21 mouse cellular contexts compared by ENCODE assay signal in genomic region chr2:4547003-4547662, GRCm38 (mm10).
DNase-seq lines count a peak whose midpoint lies in the region; ATAC-seq lines count a peak whose summit lies in the region.
"Had no signal": no experiment of that assay in that cellular context is flagged by ENCODE, and none has a peak within 500 bp of the region (broad histone marks: within the 10 kb centered on the region; RNA-seq: fewer than 3 reads in every experiment).

No protein-coding gene starts in this region.

- H3K9ac ChIP-seq in embryonic facial prominence, embryonic 14.5 days (ENCODE audit: low read depth, low read length) = no peak overlapping the region
- H3K9ac ChIP-seq: liver, embryonic 13.5 days; neural tube, embryonic 15.5 days had no signal

- DNase-seq in brain, adult 2 months (ENCODE audit: low read depth, low spot score) = peak; percentile 45
- DNase-seq in embryonic facial prominence, embryonic 14.5 days (ENCODE audit: low spot score) = peak; percentile 79
- peak; percentile 39 to 61 for DNase-seq in kidney, adult 8-10 months
- DNase-seq in kidney, postnatal 36 days = peak; percentile 41 to 55
- DNase-seq in cerebellum, adult 11-12 months = no peak
- no peak for DNase-seq in ovary, postnatal 10 days (ENCODE audit: low spot score)
- DNase-seq: adrenal gland, postnatal 14 days; cerebellum, adult 9-10 months; gastrocnemius, postnatal 14 days; heart, postnatal 14 days; liver, embryonic 13.5 days; lung, postnatal 14 days; retina, postnatal 1 day had no signal

- WGBS in embryonic facial prominence, embryonic 14.5 days = 54% methylated on average over 5 of the region's 5 CpGs

- no peak overlapping the region for H3K4me2 ChIP-seq in embryonic facial prominence, embryonic 14.5 days (ENCODE audit: low read depth, low read length)
- H3K4me2 ChIP-seq: liver, embryonic 13.5 days; neural tube, embryonic 15.5 days had no signal

- peak; percentile 85 for ATAC-seq in embryonic facial prominence, embryonic 14.5 days (ENCODE audit: low read depth)
- ATAC-seq in megakaryocyte-erythroid progenitor cell, adult 5-6 weeks (replicated peaks; ENCODE audit: low FRiP score, low TSS enrichment, poor library complexity, severe bottlenecking) = no peak
- ATAC-seq: hindbrain, embryonic 16.5 days had no signal

- 0 out of 2 replicates have a peak, but pooled peaks cover 4% of the 10 kb centered on the region for H3K9me3 ChIP-seq in embryonic facial prominence, embryonic 14.5 days (ENCODE audit: control insufficient read depth, low read length)
- H3K9me3 ChIP-seq: heart, embryonic 10.5 days; liver, embryonic 13.5 days; neural tube, embryonic 15.5 days had no signal

- H3K4me3 ChIP-seq in embryonic facial prominence, embryonic 14.5 days (ENCODE audit: low read depth, low read length) = no peak overlapping the region
- H3K4me3 ChIP-seq: heart, embryonic 10.5 days; layer of hippocampus, adult 2 months; left cerebral cortex, adult 2 months; liver, embryonic 13.5 days; midbrain, embryonic 10.5 days; neural tube, embryonic 15.5 days had no signal

- peaks cover 6% of the 10 kb centered on the region; the same call in 1 of the 2 replicates for H3K4me1 ChIP-seq in embryonic facial prominence, embryonic 14.5 days (ENCODE audit: control insufficient read depth, insufficient read depth, low read length)

- H3K36me3 ChIP-seq in embryonic facial prominence, embryonic 14.5 days (ENCODE audit: control insufficient read depth, insufficient read depth, low read length) = peaks cover 37% of the 10 kb centered on the region
- H3K36me3 ChIP-seq: liver, embryonic 13.5 days had no signal

- no peak overlapping the region for H3K27ac ChIP-seq in embryonic facial prominence, embryonic 14.5 days (replicated peaks; ENCODE audit: low read depth, low read length)
- H3K27ac ChIP-seq: heart, embryonic 10.5 days; layer of hippocampus, adult 2 months; left cerebral cortex, adult 2 months; liver, embryonic 13.5 days; midbrain, embryonic 10.5 days; neural tube, embryonic 15.5 days had no signal

- no peaks in the 10 kb centered on the region for H3K27me3 ChIP-seq in embryonic facial prominence, embryonic 14.5 days (replicated peaks; ENCODE audit: control insufficient read depth, insufficient read depth, low read length)
- H3K27me3 ChIP-seq: CH12.LX; liver, embryonic 13.5 days; neural tube, embryonic 15.5 days had no signal

Comparison
In these comparisons a context has a peak if more than half of its experiments do, and no peak if none do; other contexts are left out.
1. DNase-seq: peak in brain, adult 2 months (single experiment), embryonic facial prominence, embryonic 14.5 days (single experiment), kidney, adult 8-10 months (2 of 2) and kidney, postnatal 36 days (2 of 2); none in cerebellum, adult 11-12 months (single experiment) and ovary, postnatal 10 days (single experiment).